ENCODE assay signal across 25 mouse cellular contexts in the genomic region with DNA sequence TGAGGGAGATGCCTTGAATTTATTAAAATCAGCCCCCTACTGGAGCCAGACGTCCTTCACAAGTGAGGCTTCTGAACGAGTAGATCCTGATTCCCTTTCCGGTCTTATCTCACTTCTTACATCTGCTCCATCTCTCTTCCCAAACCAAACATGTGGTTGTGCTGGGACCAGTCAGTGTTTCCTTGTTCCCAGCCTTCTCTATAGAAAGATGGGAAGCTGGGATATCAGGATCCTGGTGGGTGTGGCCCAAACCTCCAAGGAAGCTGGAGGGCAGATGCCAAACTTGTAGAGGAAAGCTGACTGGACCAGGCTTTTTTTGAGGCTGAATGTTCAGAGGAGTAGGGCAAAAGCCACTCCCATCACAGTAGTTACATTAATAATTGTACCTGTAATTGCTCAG. TPM values are rescaled to one million over a fixed set of nuclear protein-coding genes. Genes with fewer than 3 reads are reported as not detected.
DNase-seq lines count a peak whose midpoint lies in the region; ATAC-seq and TF ChIP-seq lines count a peak whose summit lies in the region.
"Had no signal": no experiment of that assay in that cellular context is flagged by ENCODE, and none has a peak within 500 bp of the region (broad histone marks: within the 10 kb centered on the region; RNA-seq: fewer than 3 reads in every experiment).

No protein-coding gene starts in this region.

- no peak overlapping the region for H3K4me2 ChIP-seq in midbrain, embryonic 13.5 days (replicated peaks)

- H3K36me3 ChIP-seq in midbrain, embryonic 13.5 days, result no peaks in the 10 kb centered on the region
- H3K36me3 ChIP-seq: G1E had no signal

- 68% methylated on average over 3 of the region's 3 CpGs for WGBS in midbrain, embryonic 13.5 days

- H3K27me3 ChIP-seq in midbrain, embryonic 13.5 days, result no peaks in the 10 kb centered on the region
- H3K27me3 ChIP-seq: CH12.LX, Patski had no signal

- no peak overlapping the region for H3K27ac ChIP-seq in layer of hippocampus, adult 2 months
- H3K27ac ChIP-seq in midbrain, embryonic 13.5 days, result no peak overlapping the region

- H3K4me3 ChIP-seq in layer of hippocampus, adult 2 months, result no peak overlapping the region
- no peak overlapping the region for H3K4me3 ChIP-seq in midbrain, embryonic 13.5 days (replicated peaks)

- peaks cover 5% of the 10 kb centered on the region; the same call in 1 of the 2 replicates for H3K4me1 ChIP-seq in midbrain, embryonic 13.5 days (replicated peaks)

- H3K9ac ChIP-seq in midbrain, embryonic 13.5 days (replicated peaks), result no peak overlapping the region

- TF ChIP-seq CTCF in layer of hippocampus, adult 2 months (conservative IDR thresholded peaks at IDR 0.05), result peak; percentile 27

- no peak for DNase-seq in layer of hippocampus, adult 2 months (ENCODE audit: low spot score in 2 of 2)
- DNase-seq in layer of hippocampus, postnatal 10 days (ENCODE audit: low spot score in 2 of 2), result no peak
- DNase-seq in R1 (ENCODE audit: low read depth, low spot score) (peak; percentile 51), ZHBTc4 (ENCODE audit: low read depth, low spot score) (peak; percentile 26)
- peak; percentile 13 for DNase-seq in brain, adult 2 months (ENCODE audit: low read depth, low spot score)
- no peak for DNase-seq in left cerebral cortex, adult 9 months (ENCODE audit: low spot score in 2 of 2)
- no peak for DNase-seq in testis, postnatal 10 days (ENCODE audit: low spot score)
- DNase-seq: adrenal gland, adult 8-10 months; adrenal gland, postnatal 10 days; adrenal gland, postnatal 14 days; adrenal gland, postnatal 25 days; adrenal gland, postnatal 36 days; B cell, adult 2 months; cerebellum, adult 11 months; cerebellum, adult 11-12 months; cerebellum, adult 18-20 months; cerebellum, adult 2 months; cerebellum, adult 8-10 months had no signal

- no peak for ATAC-seq in midbrain, embryonic 13.5 days
- ATAC-seq: activated CD4-positive, CD25-positive, alpha-beta regulatory T cell, adult 4 months; CD4-positive, CD25-positive, alpha-beta regulatory T cell, adult 4 months had no signal

- no peaks in the 10 kb centered on the region for H3K9me3 ChIP-seq in midbrain, embryonic 13.5 days
- H3K9me3 ChIP-seq: G1E had no signal

RNA-seq across cellular contexts. Expression of gene Chst3, which starts 44.6 kb away (rescaled TPM):
- 1 to 10 TPM; 1.2 to 1.8 TPM for total RNA-seq in layer of hippocampus, adult 2 months (2021)
- total RNA-seq in layer of hippocampus, postnatal 10 days (2021), result 1 to 10 TPM; 2.5 to 3.3 TPM
- 1.3 and 1.7 TPM in 2 replicates for polyA plus RNA-seq in midbrain, embryonic 13.5 days (2015; fragmentation: Nextera tagmentation; extraction: Ambion mirVana)
- total RNA-seq: MEL had no signal
- polyA plus RNA-seq: G1E had no signal

Comparison
In these comparisons a context has a peak if more than half of its experiments do, and no peak if none do; other contexts are left out.
1. DNase-seq: peak in R1 (single experiment), ZHBTc4 (single experiment) and brain, adult 2 months (single experiment); none in layer of hippocampus, adult 2 months (0 of 2), layer of hippocampus, postnatal 10 days (0 of 2), left cerebral cortex, adult 9 months (0 of 2) and testis, postnatal 10 days (single experiment).